Mouse (Mus musculus) embryonic facial prominence, embryonic 11.5 days (tissue): ENCODE data around the gene Mtln. TPM values are rescaled to one million over a fixed set of nuclear protein-coding genes. Genes with fewer than 3 reads are reported as not detected.

Experiments used
- ATAC-seq: fragments of 200-750 bp; cut with Nextera tagmentation; replicated peaks from 2 replicates; pipeline ENCODE4 v1.8.0; 2017; ENCODE audit warnings: low read depth; ENCODE audit not compliant: insufficient number of reproducible peaks, low FRiP score, low TSS enrichment
- DNase-seq: peaks from one replicate; pipeline ENCODE4 v3.0.0-alpha.2; 2015; ENCODE audit warnings: low spot score
- H3K27ac ChIP-seq: fragments of 300-500 bp; sonication (generic); replicated peaks from 2 replicates; pipeline ENCODE4 v1.5.1; 2014; ENCODE audit warnings: mild to moderate bottlenecking, low read depth, low read length, control low read depth
- H3K27me3 ChIP-seq: fragments of 300-500 bp; sonication (generic); 2 replicates; pipeline ENCODE4 v1.6.1; 2014; ENCODE audit warnings: mild to moderate bottlenecking, low read length, moderate library complexity, mixed read lengths; ENCODE audit not compliant: control insufficient read depth, insufficient read depth
- H3K36me3 ChIP-seq: fragments of 300-500 bp; sonication (generic); replicated peaks from 2 replicates; pipeline ENCODE4 v1.6.1; 2014; ENCODE audit warnings: low read depth, mild to moderate bottlenecking, low read length, moderate library complexity, mixed read lengths; ENCODE audit not compliant: control insufficient read depth, insufficient read depth
- H3K4me1 ChIP-seq: fragments of 300-500 bp; sonication (generic); 2 replicates; pipeline ENCODE4 v1.6.1; 2014; ENCODE audit warnings: low read length, mixed read lengths; ENCODE audit not compliant: control insufficient read depth, insufficient read depth
- H3K4me2 ChIP-seq: fragments of 300-500 bp; sonication (generic); 2 replicates; pipeline ENCODE4 v1.6.1; 2014; ENCODE audit warnings: low read depth, mild to moderate bottlenecking, control low read depth, low read length, moderate library complexity
- H3K4me3 ChIP-seq: fragments of 300-500 bp; sonication (generic); 2 replicates; pipeline ENCODE4 v1.5.1; 2014; ENCODE audit warnings: low read depth, low read length, control low read depth
- H3K9ac ChIP-seq: fragments of 300-500 bp; sonication (generic); replicated peaks from 2 replicates; pipeline ENCODE4 v1.6.1; 2014; ENCODE audit warnings: mild to moderate bottlenecking, control low read depth, low read length
- H3K9me3 ChIP-seq: fragments of 300-500 bp; sonication (generic); replicated peaks from 2 replicates; pipeline ENCODE4 v1.6.1; 2016; ENCODE audit warnings: mild to moderate bottlenecking, low read length, inconsistent platforms, mixed read lengths; ENCODE audit not compliant: control insufficient read depth
- WGBS: fragments of 180-500 bp; shearing (Covaris S2); extraction: QIAGEN DNeasy Blood & Tissue Kit; methylation state at CpG from one replicate; pipeline ENCODE4 v1.1.7; 2014; 5-methylcytosine and 5-hydroxymethylcytosine counted together
- polyA plus RNA-seq: library from polyadenylated mRNA; unstranded; fragments of >200 nt; fragmentation: Nextera tagmentation; extraction: Ambion mirVana; gene quantifications from 2 replicates; pipeline ENCODE4 v1.2.1, GENCODE M21; 2014

The Mtln gene
- polyA plus RNA-seq, 1 experiment from 2014 or later = 23.0 TPM

DNA sequence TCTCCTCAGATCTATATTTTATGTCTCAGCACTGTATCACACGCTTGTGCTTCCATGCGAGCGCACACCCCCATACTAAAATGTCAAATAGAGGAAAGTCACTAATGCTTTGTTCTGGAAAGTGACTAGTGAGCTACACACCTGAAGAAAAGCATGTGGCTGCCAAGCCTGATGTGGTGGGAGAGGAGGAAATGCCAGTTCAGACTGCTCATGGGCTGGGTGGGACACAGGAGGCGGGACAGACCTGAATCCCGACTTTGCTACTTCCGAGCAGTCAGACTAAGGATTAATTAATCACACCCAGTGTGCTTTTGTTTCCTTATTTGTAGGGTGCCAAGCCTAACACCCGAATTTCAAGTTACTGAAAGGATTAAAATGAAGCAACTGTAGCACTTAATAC, 44.0 kb downstream of the Mtln start:
- Histone ChIP-seq H3K4me2 (no peak overlapping the region), H3K4me1 (no peaks in the 10 kb centered on the region), H3K9me3 (no peaks in the 10 kb centered on the region), H3K27ac (no peak overlapping the region), H3K9ac (no peak overlapping the region), H3K4me3 (no peak overlapping the region), H3K36me3 (no peaks in the 10 kb centered on the region), H3K27me3 (no peaks in the 10 kb centered on the region)
- 71% methylated on average over 7 of the region's 7 CpGs for WGBS
- no peak for DNase-seq
- ATAC-seq = no peak

DNA sequence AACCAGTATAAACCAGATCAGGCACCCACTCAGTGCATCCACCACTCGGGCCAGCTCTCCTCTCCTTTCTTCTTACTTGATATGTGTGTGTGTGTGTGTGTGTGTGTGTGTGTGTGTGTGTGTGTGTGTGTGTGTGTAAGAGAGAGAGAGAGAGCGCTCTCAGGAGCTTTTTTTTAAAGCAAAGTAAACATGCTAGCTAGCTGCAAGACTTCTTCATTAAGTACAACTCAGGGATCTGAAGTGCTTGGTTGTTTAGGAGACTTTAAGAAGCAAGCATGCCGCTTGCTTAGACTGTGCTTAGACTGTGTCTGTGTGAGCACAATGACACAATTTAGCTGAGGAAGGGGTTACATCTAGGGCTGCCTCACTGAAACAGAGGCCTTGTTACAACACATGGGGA, 49.7 kb downstream of the Mtln start:
- 66% methylated on average over 3 of the region's 3 CpGs for WGBS
- no peak for ATAC-seq
- no peak overlapping the region for H3K27ac ChIP-seq

More for the DNA sequence above, 49.7 kb downstream of the Mtln start:
- no peak for DNase-seq
- no peaks in the 10 kb centered on the region for H3K27me3 ChIP-seq
- H3K4me2 ChIP-seq = no peak overlapping the region
- no peak overlapping the region for H3K9ac ChIP-seq
- no peaks in the 10 kb centered on the region for H3K4me1 ChIP-seq
- H3K9me3 ChIP-seq = no peaks in the 10 kb centered on the region
- H3K36me3 ChIP-seq = no peaks in the 10 kb centered on the region
- H3K4me3 ChIP-seq = no peak overlapping the region

Other genes with a start within 250 kb of the Mtln start
- 7.5 and 8.3 TPM in 2 replicates for gene Zfp661, start 205.4 kb downstream of the Mtln start, polyA plus RNA-seq
- gene Mrps5, start 205.3 kb downstream of the Mtln start, polyA plus RNA-seq = 152 and 165 TPM in 2 replicates
- 0.13 and 0.41 TPM in 2 replicates for gene Mal, start 135.8 kb downstream of the Mtln start, polyA plus RNA-seq
- 1.1 and 1.4 TPM in 2 replicates for gene Mall, start 62.6 kb downstream of the Mtln start, polyA plus RNA-seq
- gene Nphp1, start 3.6 kb downstream of the Mtln start, polyA plus RNA-seq = 34.2 and 36.8 TPM in 2 replicates
- 31.1 and 37.9 TPM in 2 replicates for gene Bub1, start 39.4 kb upstream of the Mtln start, polyA plus RNA-seq
- gene Acoxl, start 46.4 kb upstream of the Mtln start, polyA plus RNA-seq = 0.31 and 0.39 TPM in 2 replicates